Comparison of ENCODE assay signal across 25 mouse cellular contexts in genomic region chr10:18090691-18091090, GRCm38 (mm10).
"Had no signal": no experiment of that assay in that cellular context is flagged by ENCODE, and none has a peak within 500 bp of the region (broad histone marks: within the 10 kb centered on the region; RNA-seq: fewer than 3 reads in every experiment).

No protein-coding gene starts in this region.

- H3K27me3 ChIP-seq: heart, embryonic 12.5 days; hindbrain, embryonic 12.5 days; intestine, embryonic 15.5 days; kidney, embryonic 15.5 days; limb, embryonic 13.5 days; limb, embryonic 15.5 days; liver, embryonic 12.5 days had no signal

- H3K27ac ChIP-seq: gastrocnemius, adult 2 months; heart, embryonic 10.5 days; hindbrain, embryonic 10.5 days; hindbrain, embryonic 12.5 days; hindbrain, embryonic 14.5 days; intestine, embryonic 15.5 days; kidney, embryonic 15.5 days; kidney, postnatal 0 days; layer of hippocampus, adult 2 months; limb, embryonic 13.5 days; limb, embryonic 15.5 days; liver, embryonic 12.5 days; liver, embryonic 14.5 days had no signal

- H3K4me3 ChIP-seq: gastrocnemius, adult 2 months; heart, embryonic 10.5 days; heart, embryonic 12.5 days; hindbrain, embryonic 10.5 days; hindbrain, embryonic 12.5 days; intestine, embryonic 15.5 days; kidney, embryonic 15.5 days; layer of hippocampus, adult 2 months; limb, embryonic 13.5 days; limb, embryonic 15.5 days; liver, embryonic 12.5 days had no signal

- H3K36me3 ChIP-seq: intestine, embryonic 15.5 days had no signal

- DNase-seq: gastrocnemius, adult 2 months; gastrocnemius, postnatal 10 days; gastrocnemius, postnatal 25 days; heart, postnatal 10 days; heart, postnatal 4 days; kidney, adult 11 months; kidney, adult 2 months; kidney, postnatal 14 days; kidney, postnatal 36 days; layer of hippocampus, adult 9-11 months; layer of hippocampus, postnatal 36 days; left cerebral cortex, postnatal 4 days had no signal

- H3K9ac ChIP-seq: heart, embryonic 12.5 days; hindbrain, embryonic 12.5 days; hindbrain, embryonic 14.5 days; intestine, embryonic 15.5 days; kidney, embryonic 15.5 days; limb, embryonic 13.5 days; limb, embryonic 15.5 days; liver, embryonic 12.5 days; liver, embryonic 14.5 days had no signal

- H3K9me3 ChIP-seq: heart, embryonic 10.5 days; heart, embryonic 12.5 days; hindbrain, embryonic 12.5 days; intestine, embryonic 15.5 days; kidney, embryonic 15.5 days; limb, embryonic 15.5 days; liver, embryonic 12.5 days had no signal

- H3K4me1 ChIP-seq: heart, embryonic 10.5 days; heart, embryonic 12.5 days; hindbrain, embryonic 10.5 days; hindbrain, embryonic 12.5 days; intestine, embryonic 15.5 days; kidney, embryonic 15.5 days; limb, embryonic 13.5 days; limb, embryonic 15.5 days; liver, embryonic 12.5 days had no signal
